Mouse (Mus musculus): Measurements from ENCODE around the gene Cltc.

DNA sequence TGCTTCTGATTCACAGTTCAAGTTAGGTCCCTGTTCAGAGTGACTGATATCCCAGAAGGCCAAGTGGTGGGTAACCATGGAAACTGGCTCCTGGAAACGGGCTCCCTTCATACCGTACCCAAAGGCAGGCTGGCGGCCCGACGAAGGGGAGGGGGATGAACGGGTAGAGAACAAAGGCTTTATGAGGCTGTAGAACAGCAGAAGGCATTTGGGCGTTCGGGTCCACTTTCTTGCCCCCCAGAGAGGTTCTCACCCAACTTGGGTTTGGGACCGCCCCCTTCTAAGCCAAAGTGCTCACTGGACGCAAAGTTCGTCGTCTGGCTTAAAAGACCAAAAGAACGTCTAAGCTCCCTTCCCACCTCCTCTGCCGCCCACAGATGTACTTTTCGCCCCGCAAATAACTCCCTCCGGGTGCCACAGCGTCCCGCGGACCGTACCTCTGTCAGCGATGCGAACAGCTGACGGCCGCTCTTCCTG, 49.7 kb upstream of the Cltc start:
- TF ChIP-seq HCFC1 (IDR thresholded peaks at IDR 0.05; ENCODE audit: borderline replicate concordance, insufficient read depth, low read length) (no peak), MAFK (IDR thresholded peaks at IDR 0.05; ENCODE audit: insufficient read depth, low read depth, low read length) (no peak), CHD2 (IDR thresholded peaks at IDR 0.05; ENCODE audit: low read depth, low read length) (no peak), ZNF384 (IDR thresholded peaks at IDR 0.05; ENCODE audit: low read depth, low read length) (no peak)
